25 mouse cellular contexts compared by ENCODE assay signal in genomic region chr11:71615526-71615925, GRCm38 (mm10).
DNase-seq lines count a peak whose midpoint lies in the region; TF ChIP-seq lines count a peak whose summit lies in the region.
"Had no signal": no experiment of that assay in that cellular context is flagged by ENCODE, and none has a peak within 500 bp of the region (broad histone marks: within the 10 kb centered on the region; RNA-seq: fewer than 3 reads in every experiment).

No protein-coding gene starts in this region.

- TF ChIP-seq POLR2A in lung, adult 2 months (IDR thresholded peaks at IDR 0.05; ENCODE audit: borderline replicate concordance, extremely low read depth, low read depth, low read length), result no peak

- H3K4me1 ChIP-seq in lung, adult 2 months (ENCODE audit: control insufficient read depth, insufficient read depth, low read length), result no peaks in the 10 kb centered on the region
- H3K4me1 ChIP-seq: embryonic facial prominence, embryonic 13.5 days; forebrain, embryonic 12.5 days; heart, embryonic 10.5 days; heart, embryonic 13.5 days; hindbrain, embryonic 15.5 days had no signal

- H3K4me3 ChIP-seq in lung, adult 2 months (replicated peaks; ENCODE audit: extremely low read depth, low read depth, low read length), result no peak overlapping the region
- H3K4me3 ChIP-seq: embryonic facial prominence, embryonic 10.5 days; embryonic facial prominence, embryonic 13.5 days; erythroblast, embryonic 14.5 days; forebrain, embryonic 12.5 days; heart, adult 2 months; heart, embryonic 10.5 days; heart, embryonic 13.5 days; hindbrain, embryonic 15.5 days had no signal

- WGBS in lung, adult 2 months, result 70% methylated on average over 5 of the region's 5 CpGs

- peak; percentile 25 for DNase-seq in cerebellum, adult 11-12 months
- DNase-seq in cerebellum, postnatal 4 days (ENCODE audit: low spot score in 2 of 2), result no peak
- peak; percentile 15 for DNase-seq in cerebellum, adult 8-10 months
- DNase-seq in cerebellum, postnatal 10 days, result peak; percentile 16
- DNase-seq in cerebellum, postnatal 36 days, result peak; percentile 21 to 23
- no peak for DNase-seq in right cerebral cortex, postnatal 25 days
- DNase-seq in right cerebral cortex, postnatal 4 days, result no peak
- DNase-seq in lung, adult 2 months, result no peak
- DNase-seq: adrenal gland, postnatal 10 days; adrenal gland, postnatal 36 days; B cell, adult 2 months; embryo, embryonic 11 days; gastrocnemius, postnatal 10 days; gastrocnemius, postnatal 36 days; heart, adult 2 months; heart, postnatal 14 days; heart, postnatal 4 days; kidney, adult 2 months had no signal

- no peak for TF ChIP-seq CTCF in lung, adult 2 months (IDR thresholded peaks at IDR 0.05; ENCODE audit: insufficient read depth, low read length)

Comparison
In these comparisons a context has a peak if more than half of its experiments do, and no peak if none do; other contexts are left out.
1. DNase-seq: peak in cerebellum, adult 11-12 months (single experiment), cerebellum, adult 8-10 months (single experiment), cerebellum, postnatal 10 days (2 of 2) and cerebellum, postnatal 36 days (2 of 2); none in cerebellum, postnatal 4 days (0 of 2), right cerebral cortex, postnatal 25 days (single experiment), right cerebral cortex, postnatal 4 days (single experiment) and lung, adult 2 months (single experiment).